Mouse (Mus musculus) neural tube, embryonic 13.5 days (tissue): ENCODE measurements around the gene Fgfr2. TPM values are rescaled to one million over a fixed set of nuclear protein-coding genes. Genes with fewer than 3 reads are reported as not detected.

Experiments
- ATAC-seq: fragments of 200-750 bp; cut with Nextera tagmentation; 2 replicates; pipeline ENCODE4 v1.8.0; 2017; ENCODE audit warnings: low read depth, mild to moderate bottlenecking, moderate TSS enrichment, moderate library complexity
- H3K27ac ChIP-seq: fragments of 300-500 bp; sonication (generic); replicated peaks from 2 replicates; pipeline ENCODE4 v1.5.1; 2015; ENCODE audit warnings: moderate library complexity, mild to moderate bottlenecking, inconsistent platforms
- H3K27me3 ChIP-seq: fragments of 300-500 bp; sonication (generic); 2 replicates; pipeline ENCODE4 v1.6.1; 2015; ENCODE audit warnings: mild to moderate bottlenecking, inconsistent platforms
- H3K36me3 ChIP-seq: fragments of 300-500 bp; sonication (generic); 2 replicates; pipeline ENCODE4 v1.6.1; 2015; ENCODE audit warnings: mild to moderate bottlenecking, inconsistent platforms
- H3K4me1 ChIP-seq: fragments of 300-500 bp; sonication (generic); replicated peaks from 2 replicates; pipeline ENCODE4 v1.6.1; 2015; ENCODE audit warnings: inconsistent platforms
- H3K4me2 ChIP-seq: fragments of 300-500 bp; sonication (generic); 2 replicates; pipeline ENCODE4 v1.6.1; 2015; ENCODE audit warnings: inconsistent platforms, mild to moderate bottlenecking, moderate library complexity
- H3K4me3 ChIP-seq: fragments of 300-500 bp; sonication (generic); 2 replicates; pipeline ENCODE4 v1.5.1; 2015; ENCODE audit warnings: mild to moderate bottlenecking, inconsistent platforms
- H3K9ac ChIP-seq: fragments of 300-500 bp; sonication (generic); 2 replicates; pipeline ENCODE4 v1.6.1; 2015; ENCODE audit warnings: moderate library complexity, mild to moderate bottlenecking, inconsistent platforms
- H3K9me3 ChIP-seq: fragments of 300-500 bp; sonication (generic); 2 replicates; pipeline ENCODE4 v1.6.1; 2016; ENCODE audit warnings: inconsistent platforms
- WGBS: fragments of 180-500 bp; shearing (Covaris S2); methylation state at CpG from one replicate; pipeline ENCODE4 v1.1.7; 2015; 5-methylcytosine and 5-hydroxymethylcytosine counted together
- polyA plus RNA-seq: library from polyadenylated mRNA; unstranded; fragments of >200 nt; fragmentation: Nextera tagmentation; extraction: Ambion mirVana; gene quantifications from 2 replicates; pipeline ENCODE4 v1.2.1, GENCODE M21; 2015

The Fgfr2 gene
- polyA plus RNA-seq, 1 experiment from 2014 or later: 22.9 TPM

GRCm38 (mm10) chr7:130178991-130179390 lies 2944.2 kb downstream of the Fgfr2 start:
- 59% methylated on average over 3 of the region's 3 CpGs for WGBS
- Histone ChIP-seq H3K4me3 (no peak overlapping the region), H3K27ac (no peak overlapping the region), H3K27me3 (no peaks in the 10 kb centered on the region), H3K4me1 (peaks cover 13% of the 10 kb centered on the region), H3K9me3 (no peaks in the 10 kb centered on the region), H3K4me2 (no peak overlapping the region), H3K36me3 (peaks cover 18% of the 10 kb centered on the region; the same call in 1 of the 2 replicates), H3K9ac (no peak overlapping the region)
- ATAC-seq: no peak

- H3K4me2 ChIP-seq: no peak overlapping the region
- 82% methylated on average over 5 of the region's 5 CpGs for WGBS
- no peak overlapping the region for H3K4me3 ChIP-seq
- no peak overlapping the region for H3K9ac ChIP-seq
- H3K36me3 ChIP-seq: peaks cover 23% of the 10 kb centered on the region; the same call in 1 of the 2 replicates
- no peak overlapping the region for H3K27ac ChIP-seq
- H3K27me3 ChIP-seq: no peaks in the 10 kb centered on the region
- H3K9me3 ChIP-seq: no peaks in the 10 kb centered on the region
- H3K4me1 ChIP-seq: peaks cover 4% of the 10 kb centered on the region; the same call in 1 of the 2 replicates
- no peak for ATAC-seq
Observed at GRCm38 (mm10) chr7:130177009-130177408, 2946.1 kb downstream of the Fgfr2 start.

- no peak for ATAC-seq
Observed at GRCm38 (mm10) chr7:130174525-130174924, 2948.6 kb downstream of the Fgfr2 start.

GRCm38 (mm10) chr7:130173914-130174313 lies 2949.2 kb downstream of the Fgfr2 start:
- no peak for ATAC-seq
- peaks cover 38% of the 10 kb centered on the region for H3K36me3 ChIP-seq
- no peak overlapping the region for H3K9ac ChIP-seq
- no peak overlapping the region for H3K4me2 ChIP-seq
- H3K9me3 ChIP-seq: no peaks in the 10 kb centered on the region
- H3K27me3 ChIP-seq: no peaks in the 10 kb centered on the region
- no peak overlapping the region for H3K4me3 ChIP-seq
- WGBS: 74% methylated on average over 5 of the region's 5 CpGs
- no peak overlapping the region for H3K27ac ChIP-seq
- no peaks in the 10 kb centered on the region for H3K4me1 ChIP-seq

More at GRCm38 (mm10) chr7:130174525-130174924, 2948.6 kb downstream of the Fgfr2 start:
- H3K9ac ChIP-seq: no peak overlapping the region
- no peaks in the 10 kb centered on the region for H3K4me1 ChIP-seq
- H3K36me3 ChIP-seq: peaks cover 31% of the 10 kb centered on the region
- H3K27ac ChIP-seq: no peak overlapping the region
- no peaks in the 10 kb centered on the region for H3K9me3 ChIP-seq
- 75% methylated on average over 7 of the region's 7 CpGs for WGBS
- no peak overlapping the region for H3K4me2 ChIP-seq
- H3K4me3 ChIP-seq: no peak overlapping the region
- H3K27me3 ChIP-seq: no peaks in the 10 kb centered on the region

GRCm38 (mm10) chr7:130170144-130170543 lies 2953.0 kb downstream of the Fgfr2 start:
- no peaks in the 10 kb centered on the region for H3K9me3 ChIP-seq
- 78% methylated on average over 8 of the region's 8 CpGs for WGBS
- H3K36me3 ChIP-seq: peaks cover 27% of the 10 kb centered on the region
- peaks cover 23% of the 10 kb centered on the region for H3K4me1 ChIP-seq
- no peak for ATAC-seq
- H3K27ac ChIP-seq: no peak overlapping the region
- no peak overlapping the region for H3K4me2 ChIP-seq
- H3K4me3 ChIP-seq: no peak overlapping the region
- no peak overlapping the region for H3K9ac ChIP-seq
- H3K27me3 ChIP-seq: no peaks in the 10 kb centered on the region

GRCm38 (mm10) chr7:130168296-130168695 lies 2954.9 kb downstream of the Fgfr2 start:
- H3K9ac ChIP-seq: no peak overlapping the region
- no peak overlapping the region for H3K4me3 ChIP-seq
- no peak overlapping the region for H3K4me2 ChIP-seq
- 30% methylated on average over 12 of the region's 12 CpGs for WGBS
- peaks cover 27% of the 10 kb centered on the region for H3K36me3 ChIP-seq
- peaks cover 25% of the 10 kb centered on the region for H3K4me1 ChIP-seq
- no peaks in the 10 kb centered on the region for H3K27me3 ChIP-seq
- H3K27ac ChIP-seq: no peak overlapping the region
- no peak for ATAC-seq
- no peaks in the 10 kb centered on the region for H3K9me3 ChIP-seq

GRCm38 (mm10) chr7:130167261-130167660 lies 2955.9 kb downstream of the Fgfr2 start:
- Histone ChIP-seq H3K4me3 (no peak overlapping the region), H3K36me3 (peaks cover 28% of the 10 kb centered on the region), H3K9ac (no peak overlapping the region), H3K27me3 (no peaks in the 10 kb centered on the region), H3K4me2 (no peak overlapping the region), H3K27ac (no peak overlapping the region), H3K9me3 (no peaks in the 10 kb centered on the region), H3K4me1 (peaks cover 25% of the 10 kb centered on the region)
- ATAC-seq: no peak
- 81% methylated on average over 5 of the region's 5 CpGs for WGBS

GRCm38 (mm10) chr7:130166190-130166589 lies 2957.0 kb downstream of the Fgfr2 start:
- 45% methylated on average over 4 of the region's 4 CpGs for WGBS
- Histone ChIP-seq H3K4me3 (no peak overlapping the region), H3K4me1 (peaks cover 25% of the 10 kb centered on the region), H3K27ac (no peak overlapping the region), H3K9me3 (no peaks in the 10 kb centered on the region), H3K9ac (no peak overlapping the region), H3K36me3 (peaks cover 22% of the 10 kb centered on the region), H3K4me2 (no peak overlapping the region), H3K27me3 (no peaks in the 10 kb centered on the region)
- no peak for ATAC-seq

GRCm38 (mm10) chr7:130165408-130165807 lies 2957.7 kb downstream of the Fgfr2 start:
- no peak overlapping the region for H3K27ac ChIP-seq
- no peaks in the 10 kb centered on the region for H3K27me3 ChIP-seq
- H3K4me3 ChIP-seq: no peak overlapping the region
- 90% methylated on average over 3 of the region's 3 CpGs for WGBS
- H3K4me2 ChIP-seq: no peak overlapping the region
- no peaks in the 10 kb centered on the region for H3K9me3 ChIP-seq
- ATAC-seq: no peak
- H3K36me3 ChIP-seq: peaks cover 20% of the 10 kb centered on the region
- H3K4me1 ChIP-seq: peaks cover 25% of the 10 kb centered on the region
- no peak overlapping the region for H3K9ac ChIP-seq

GRCm38 (mm10) chr7:130162718-130163117 lies 2960.4 kb downstream of the Fgfr2 start:
- H3K9me3 ChIP-seq: no peaks in the 10 kb centered on the region
- 79% methylated on average over 6 of the region's 6 CpGs for WGBS
- no peak overlapping the region for H3K27ac ChIP-seq
- H3K4me2 ChIP-seq: no peak overlapping the region
- H3K9ac ChIP-seq: no peak overlapping the region
- no peak overlapping the region for H3K4me3 ChIP-seq
- peaks cover 11% of the 10 kb centered on the region for H3K36me3 ChIP-seq
- H3K4me1 ChIP-seq: peaks cover 21% of the 10 kb centered on the region; the same call in 1 of the 2 replicates
- ATAC-seq: no peak
- H3K27me3 ChIP-seq: no peaks in the 10 kb centered on the region

GRCm38 (mm10) chr7:130161581-130161980 lies 2961.6 kb downstream of the Fgfr2 start:
- Histone ChIP-seq H3K9ac (no peak overlapping the region), H3K36me3 (peaks cover 11% of the 10 kb centered on the region), H3K27ac (no peak overlapping the region), H3K9me3 (no peaks in the 10 kb centered on the region), H3K4me1 (peaks cover 15% of the 10 kb centered on the region; the same call in 1 of the 2 replicates), H3K4me3 (no peak overlapping the region), H3K27me3 (no peaks in the 10 kb centered on the region), H3K4me2 (no peak overlapping the region)
- 68% methylated on average over 5 of the region's 5 CpGs for WGBS
- no peak for ATAC-seq

GRCm38 (mm10) chr7:130158845-130159244 lies 2964.3 kb downstream of the Fgfr2 start:
- Histone ChIP-seq H3K9ac (no peak overlapping the region), H3K4me2 (no peak overlapping the region), H3K27ac (no peak overlapping the region), H3K9me3 (no peaks in the 10 kb centered on the region), H3K27me3 (no peaks in the 10 kb centered on the region), H3K36me3 (peaks cover 11% of the 10 kb centered on the region), H3K4me1 (no peaks in the 10 kb centered on the region), H3K4me3 (no peak overlapping the region)
- 94% methylated on average over 3 of the region's 3 CpGs for WGBS
- ATAC-seq: no peak

- no peaks in the 10 kb centered on the region for H3K9me3 ChIP-seq
- H3K4me2 ChIP-seq: no peak overlapping the region
- H3K4me1 ChIP-seq: no peaks in the 10 kb centered on the region
- 61% methylated on average over 7 of the region's 7 CpGs for WGBS
- H3K27me3 ChIP-seq: no peaks in the 10 kb centered on the region
- ATAC-seq: no peak
- no peak overlapping the region for H3K27ac ChIP-seq
- H3K36me3 ChIP-seq: no peaks in the 10 kb centered on the region
- no peak overlapping the region for H3K4me3 ChIP-seq
- no peak overlapping the region for H3K9ac ChIP-seq
Observed at GRCm38 (mm10) chr7:130153363-130153969, 2969.7 kb downstream of the Fgfr2 start.
